Mouse (Mus musculus) spleen, adult 2 months (tissue): Measurements from ENCODE around the gene Inava.

Source experiments
- CTCF ChIP-seq: fragments of 200-500 bp; IDR thresholded peaks from 2 replicates; pipeline ENCODE4 v1.5.1; 2011; ENCODE audit warnings: mild to moderate bottlenecking, inconsistent platforms; ENCODE audit not compliant: insufficient read depth, insufficient read length, insufficient replicate concordance; ENCODE audit errors: extremely low read depth
- POLR2A ChIP-seq: fragments of 200-500 bp; IDR thresholded peaks from 2 replicates; pipeline ENCODE4 v1.6.1; 2011; ENCODE audit warnings: low read depth, low read length, inconsistent platforms

- TF ChIP-seq CTCF, result no peak
- TF ChIP-seq POLR2A, result no peak
Observed at GRCm38 (mm10) chr1:136247393-136247792, 13.3 kb upstream of the Inava start.
